Mouse (Mus musculus): ENCODE data around the gene Trp53i13. TPM values are rescaled to one million over a fixed set of nuclear protein-coding genes. Genes with fewer than 3 reads are reported as not detected.
A peak's percentile ranks its signal among the peaks of the same experiment; 100 is the strongest.
"Not testable (repeated sequence)": the region's sequence is repeated elsewhere in the genome, so short reads cannot be mapped to it uniquely, and the experiment has no call there.

Gene Trp53i13
- 10 to 100 TPM; 12.0 to 13.7 TPM for total RNA-seq (2021)

DNA sequence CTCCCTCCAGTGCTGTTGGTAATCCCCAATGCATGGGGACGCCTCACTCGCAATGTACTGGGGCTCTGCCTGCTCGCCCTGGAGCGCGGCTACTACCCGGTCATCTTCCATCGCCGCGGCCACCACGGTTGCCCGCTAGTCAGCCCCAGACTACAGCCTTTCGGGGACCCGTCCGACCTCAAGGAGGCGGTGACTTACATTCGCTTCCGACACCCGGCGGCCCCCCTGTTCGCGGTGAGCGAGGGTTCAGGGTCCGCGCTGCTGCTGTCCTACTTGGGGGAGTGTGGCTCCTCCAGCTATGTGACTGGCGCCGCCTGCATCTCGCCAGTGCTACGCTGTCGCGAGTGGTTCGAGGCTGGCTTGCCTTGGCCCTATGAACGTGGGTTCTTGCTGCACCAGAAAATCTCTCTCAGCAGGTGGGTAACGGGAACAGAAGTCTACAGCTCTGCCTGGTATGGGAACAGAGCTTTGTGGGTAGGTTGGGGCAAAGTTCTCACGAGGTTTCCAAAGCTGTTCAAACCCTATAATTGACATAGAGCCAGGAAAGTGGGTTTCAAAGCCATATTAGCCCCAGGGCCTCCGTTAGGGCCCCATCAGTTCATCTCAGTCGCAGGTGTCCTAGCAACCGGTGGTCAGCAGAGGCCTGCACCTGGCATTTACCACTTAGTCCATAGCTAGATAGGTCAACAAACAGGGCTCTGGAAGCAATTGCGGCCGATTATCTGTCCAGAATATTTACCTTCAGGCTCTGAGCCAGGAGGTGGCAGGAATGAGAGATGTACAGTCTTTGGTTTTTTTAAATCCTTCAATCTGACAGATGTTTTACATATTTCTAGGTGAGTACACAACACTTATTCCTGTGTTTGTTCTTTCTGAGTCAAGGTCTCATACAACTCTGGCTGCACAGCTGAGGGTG is at the start of gene Trp53i13:
Gene Trp53i13 (minus strand): TSS at position 344 of the 916 bp plus-strand sequence.
- no peak for DNase-seq

GRCm38 (mm10) chr11:77545261-77545660 is 29.5 kb upstream of the Trp53i13 start:
- no peak for DNase-seq

DNA sequence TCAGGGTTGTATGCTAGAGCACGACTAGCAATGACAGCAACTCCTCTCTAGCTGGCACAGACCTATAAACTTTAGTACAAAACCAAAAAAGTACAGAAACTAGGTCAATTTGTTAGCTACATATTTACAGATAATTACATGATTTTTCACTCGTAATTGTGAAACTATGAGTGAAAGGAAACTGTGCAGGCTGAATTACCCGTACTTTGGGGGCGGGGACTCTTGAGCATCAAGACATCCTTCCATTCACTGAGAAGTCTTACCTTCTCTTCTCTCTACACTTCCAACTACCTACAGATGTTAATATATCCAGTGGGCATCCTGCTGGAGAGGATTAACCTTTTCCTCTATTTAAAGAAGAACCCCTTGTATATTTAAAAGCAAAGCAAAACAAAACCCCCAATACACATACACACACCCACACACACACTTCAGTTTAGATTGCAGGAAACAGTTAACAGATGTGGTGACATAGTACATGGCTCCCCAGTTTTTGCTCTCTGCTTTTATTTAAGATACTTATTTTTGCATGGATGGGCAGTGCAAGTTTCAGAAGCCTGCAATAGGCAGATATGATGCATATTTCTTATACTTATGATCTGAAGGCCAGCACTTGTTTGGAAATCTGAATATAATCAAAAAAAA is 16.5 kb upstream of the Trp53i13 start:
- DNase-seq: no peak

DNA sequence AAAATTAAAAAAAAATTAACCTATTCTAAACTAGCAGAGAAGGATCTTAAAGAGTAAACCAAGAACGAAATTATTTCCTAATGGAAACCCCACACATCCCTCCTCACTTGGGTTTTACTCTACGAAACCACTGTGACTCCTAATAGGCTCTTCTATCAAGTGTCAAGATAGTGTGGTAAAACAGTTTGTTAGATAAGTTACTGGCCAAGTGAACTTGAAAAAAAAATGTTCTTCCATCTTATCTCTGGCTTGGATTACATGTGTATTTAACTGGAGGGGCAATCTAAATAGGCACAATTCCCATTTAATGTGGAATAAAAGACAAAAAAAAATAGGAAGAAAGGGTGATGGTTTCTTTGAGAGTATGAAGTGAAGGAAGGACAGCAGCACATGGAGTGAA is 15.1 kb upstream of the Trp53i13 start:
- DNase-seq: no peak

DNA sequence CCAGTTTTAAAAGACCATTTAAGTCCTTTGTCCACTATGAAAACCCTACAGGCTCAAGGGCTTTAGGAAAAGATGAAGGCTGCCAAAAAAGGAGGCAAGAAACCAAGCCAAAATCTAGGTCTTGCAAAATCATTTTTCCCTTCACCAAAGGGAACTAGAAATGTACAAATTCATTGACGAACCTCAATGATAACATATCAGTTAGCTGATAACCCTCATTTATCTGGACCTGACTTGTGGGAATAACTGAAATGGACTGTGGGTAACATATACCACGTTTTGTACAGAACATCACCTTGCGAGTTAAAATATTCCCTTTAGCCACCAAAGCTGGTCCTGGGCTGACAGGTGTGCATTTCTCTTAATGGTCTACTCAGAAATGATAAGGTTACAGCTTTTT is 13.9 kb upstream of the Trp53i13 start:
- DNase-seq: no peak

DNA sequence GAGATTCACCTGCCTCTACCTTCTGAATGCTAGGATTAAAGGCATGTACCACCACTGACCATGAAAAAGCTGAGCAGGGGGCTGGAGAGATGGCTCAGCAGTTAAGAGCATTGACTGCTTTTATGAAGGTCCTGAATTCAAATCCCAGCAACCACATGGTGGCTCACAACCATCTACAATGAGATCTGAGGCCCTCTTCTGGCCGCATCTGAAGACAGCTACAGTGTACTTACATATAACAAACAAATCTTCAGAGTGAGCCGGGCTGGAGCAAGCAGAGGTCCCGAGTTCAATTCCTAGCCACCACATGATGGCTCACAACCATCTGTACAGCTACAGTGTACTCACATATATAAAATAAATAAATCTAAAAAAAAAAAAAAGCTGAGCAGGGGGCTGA is 12.6 kb upstream of the Trp53i13 start:
- not testable (repeated sequence) for DNase-seq

- no peak for DNase-seq
Measured at GRCm38 (mm10) chr11:77525804-77526486, 10.2 kb upstream of the Trp53i13 start.

GRCm38 (mm10) chr11:77520601-77521529 is 5.1 kb upstream of the Trp53i13 start:
- DNase-seq: no peak

- peak; percentile 17 for DNase-seq
Measured at GRCm38 (mm10) chr11:77519043-77519442, 3.3 kb upstream of the Trp53i13 start, which contains the start of gene Gm10392. TSS of gene Gm10392 (minus strand) at chr11:77519198.

DNA sequence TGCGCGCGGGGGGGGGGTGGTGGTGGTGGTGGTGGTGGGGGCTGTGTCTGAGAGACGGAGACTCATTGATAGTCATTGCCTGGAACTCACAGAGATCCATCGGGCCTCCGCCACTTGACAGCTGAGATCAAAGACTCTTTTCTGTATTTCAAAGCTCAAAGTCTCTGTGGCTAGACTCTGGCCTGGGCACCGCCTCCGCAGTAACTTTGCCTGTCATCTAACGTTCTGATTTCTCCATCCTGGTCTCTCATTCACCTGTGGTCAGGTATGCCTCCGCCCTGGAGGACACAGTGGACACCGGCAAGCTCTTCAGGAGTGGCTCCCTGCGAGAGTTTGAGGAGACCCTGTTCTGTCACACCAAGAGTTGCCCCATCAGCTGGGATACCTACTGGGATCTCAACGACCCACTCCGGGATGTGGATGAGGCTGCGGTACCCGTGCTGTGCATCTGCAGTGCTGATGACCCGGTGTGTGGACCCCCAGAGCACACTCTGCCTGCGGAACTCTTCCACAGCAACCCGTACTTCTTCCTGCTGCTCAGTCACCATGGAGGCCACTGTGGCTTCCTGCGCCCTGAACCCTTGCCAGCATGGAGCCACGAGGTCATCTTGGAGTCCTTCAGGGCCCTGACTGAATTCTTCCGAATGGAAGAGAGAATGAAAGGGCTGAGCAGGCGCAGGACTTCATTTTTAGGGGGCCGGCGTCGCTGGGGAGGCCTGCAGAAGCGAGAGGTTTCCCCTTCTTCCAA is 2.4 kb upstream of the Trp53i13 start:
- no peak for DNase-seq

GRCm38 (mm10) chr11:77516553-77517425 is 1.0 kb upstream of the Trp53i13 start:
- DNase-seq: no peak

GRCm38 (mm10) chr11:77514832-77515636 is 746 bp downstream of the Trp53i13 start, which contains the start of gene Abhd15:
TSS of gene Abhd15 (plus strand) at chr11:77515121.
- peak; percentile 85 for DNase-seq

- DNase-seq: peak; percentile 49
Measured at GRCm38 (mm10) chr11:77514281-77514831, 1.4 kb downstream of the Trp53i13 start.

GRCm38 (mm10) chr11:77513811-77514170 is 2.0 kb downstream of the Trp53i13 start:
- peak; percentile 36 for DNase-seq

GRCm38 (mm10) chr11:77512891-77513810 is 2.6 kb downstream of the Trp53i13 start:
- peak; percentile 91 for DNase-seq

- no peak for DNase-seq
Measured at GRCm38 (mm10) chr11:77511336-77511735, 4.4 kb downstream of the Trp53i13 start.

Data from heart, postnatal 4 days (tissue).